Mouse (Mus musculus): ENCODE measurements around the gene Zfp369.
"Not testable (repeated sequence)": the region's sequence is repeated elsewhere in the genome, so short reads cannot be mapped to it uniquely, and the experiment has no call there.

Gene Zfp369

DNA sequence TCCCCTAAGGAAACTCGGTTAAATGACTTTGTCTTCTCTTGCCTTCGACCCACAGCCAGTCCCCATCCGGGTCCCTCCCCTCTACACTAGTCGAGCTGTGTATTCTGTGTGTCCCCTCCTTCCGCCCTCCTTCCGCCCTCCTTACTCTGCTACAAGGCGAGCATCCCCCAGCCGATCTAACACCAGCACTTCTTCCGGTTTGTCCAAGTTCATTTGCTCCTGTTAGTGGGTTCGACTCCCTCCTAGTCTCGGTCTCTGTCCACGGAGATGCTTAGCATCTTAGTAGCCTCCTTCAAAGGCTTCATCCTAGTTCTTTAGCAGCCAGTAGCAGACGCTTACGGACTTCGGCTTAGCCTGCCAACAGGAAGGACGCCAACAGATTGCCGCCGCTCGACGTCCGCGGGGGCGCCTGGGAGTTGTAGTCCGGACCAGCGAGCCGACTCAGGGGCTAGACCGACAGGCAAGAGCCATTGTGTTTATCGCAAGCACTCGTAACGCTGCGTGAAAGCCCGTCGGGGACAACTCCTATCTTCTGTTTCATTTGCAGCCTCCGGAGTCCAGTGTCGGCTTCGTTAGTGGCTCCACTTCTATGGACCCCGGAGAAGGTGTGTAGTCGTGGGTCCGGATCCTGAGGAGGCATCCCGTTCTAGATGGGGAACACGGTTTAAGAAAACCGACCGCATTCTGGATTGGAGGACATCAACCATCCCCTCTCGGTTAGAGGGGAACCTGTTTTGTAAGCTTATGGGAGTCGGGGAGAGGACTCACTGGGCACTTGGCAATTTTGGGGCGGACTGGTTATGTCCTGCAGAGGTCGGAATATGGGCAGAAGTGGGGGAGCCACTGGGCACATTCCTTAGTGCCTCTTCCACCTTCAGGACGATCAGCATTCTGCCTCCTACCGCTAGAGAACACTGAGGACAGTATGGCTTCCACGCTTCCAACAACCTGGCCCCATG is at the start of gene Zfp369:
Gene Zfp369, plus strand, starts transcription at position 432 of the 959 bp plus-strand sequence.
- peak; percentile 99 for DNase-seq

DNA sequence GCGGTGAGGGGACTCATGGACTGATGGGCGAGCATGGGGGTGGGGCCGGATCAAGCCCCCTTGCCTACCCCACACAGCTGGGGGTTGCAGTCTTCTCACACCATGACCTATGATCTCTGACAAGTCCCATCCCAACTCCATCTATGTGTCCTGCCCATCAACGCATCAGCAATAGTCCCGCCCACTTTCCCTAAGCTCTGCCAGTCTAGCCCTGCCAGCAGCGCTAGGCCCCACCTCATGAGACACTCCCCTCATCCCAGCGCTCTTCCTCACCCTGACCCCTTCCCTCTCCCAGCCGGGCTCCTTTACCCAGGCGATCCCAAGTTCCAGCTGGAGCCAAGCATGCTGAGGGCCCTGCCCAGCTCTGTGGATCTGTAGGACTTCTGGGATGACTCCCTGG is 41.4 kb upstream of the Zfp369 start:
- DNase-seq = no peak

DNA sequence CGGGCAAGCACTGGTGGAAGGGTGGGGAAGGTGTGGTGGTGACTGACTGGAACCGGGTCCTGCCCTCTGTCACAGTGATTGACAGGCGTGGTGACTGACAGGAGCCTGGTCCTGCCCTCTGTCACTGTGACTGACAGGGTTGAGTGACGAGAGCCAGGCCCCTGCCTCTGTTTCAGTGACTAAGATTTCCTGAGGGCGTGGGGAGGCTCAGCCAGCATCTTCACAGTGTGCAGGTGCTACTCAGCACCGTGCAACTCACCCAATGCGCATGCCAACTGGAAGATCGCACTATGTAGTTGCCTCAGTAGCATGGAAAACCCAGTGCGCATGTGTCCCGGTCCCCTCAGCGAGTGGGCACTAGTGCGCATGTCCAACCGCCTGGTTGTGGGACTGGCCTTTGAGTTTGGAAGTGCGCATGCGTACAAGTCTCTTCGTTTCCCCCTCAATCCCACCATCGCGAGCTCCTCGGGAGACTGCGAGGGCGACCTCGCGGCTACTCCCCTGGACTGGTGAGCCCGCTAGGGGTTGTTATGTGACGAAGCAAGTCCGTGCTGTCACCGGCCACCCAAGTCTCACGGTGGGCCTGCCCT is 38.0 kb upstream of the Zfp369 start:
- DNase-seq = peak; percentile 100

GRCm38 (mm10) chr13:65241099-65241626 is 37.5 kb upstream of the Zfp369 start:
- DNase-seq = peak; percentile 99

- peak; percentile 96 for DNase-seq
Measured at GRCm38 (mm10) chr13:65241627-65242318, 36.8 kb upstream of the Zfp369 start.

- peak; percentile 89 for DNase-seq
Measured at GRCm38 (mm10) chr13:65242319-65242787, 36.3 kb upstream of the Zfp369 start.

DNA sequence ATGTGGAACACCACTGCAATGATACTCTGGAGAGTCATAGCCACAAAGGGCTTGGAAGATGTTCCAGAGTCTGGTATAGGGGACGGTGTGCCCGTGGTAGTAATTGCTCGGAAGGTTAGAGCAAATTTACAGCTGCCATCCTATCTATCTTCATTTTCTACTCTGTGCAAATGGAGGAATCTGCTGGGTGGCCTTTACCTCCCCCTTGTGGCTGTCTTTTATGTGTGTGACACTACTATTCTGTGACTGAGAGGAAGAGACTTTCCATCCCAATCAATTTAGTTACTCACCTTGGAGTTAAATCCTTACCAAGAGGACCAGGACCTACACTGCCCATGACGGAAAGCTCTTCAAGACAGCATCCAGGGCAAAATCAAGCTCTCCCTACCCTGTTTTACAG is 35.3 kb upstream of the Zfp369 start:
- DNase-seq = no peak

- DNase-seq = peak; percentile 92
Measured at GRCm38 (mm10) chr13:65258175-65258954, 20.2 kb upstream of the Zfp369 start.

DNA sequence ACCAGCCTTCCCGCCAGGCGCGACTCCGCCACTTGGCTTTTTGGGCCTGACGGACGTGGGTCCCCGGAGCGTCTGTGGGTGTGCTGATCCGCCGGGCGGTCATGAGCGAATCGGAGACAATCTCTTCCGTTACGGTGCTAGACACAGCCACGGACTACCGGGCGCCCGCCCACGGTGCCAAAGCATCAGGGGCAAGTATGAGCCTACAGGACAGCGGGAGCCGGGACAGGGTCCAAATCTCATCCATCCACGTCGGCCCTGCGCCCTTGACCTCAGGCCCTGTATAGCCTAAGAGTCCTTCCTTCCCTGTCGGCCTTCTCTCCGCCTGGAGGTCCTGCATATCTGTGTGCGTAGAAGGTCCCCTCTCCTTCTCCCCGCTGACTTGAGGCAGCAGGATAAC is 19.4 kb upstream of the Zfp369 start, which contains the start of gene Gm10775:
Gene Gm10775, plus strand, starts transcription at position 301 of the 400 bp plus-strand sequence.
- no peak for DNase-seq

- peak; percentile 63 for DNase-seq
Measured at GRCm38 (mm10) chr13:65262086-65262485, 16.5 kb upstream of the Zfp369 start.

- no peak for DNase-seq
Measured at GRCm38 (mm10) chr13:65277994-65278382, 626 bp upstream of the Zfp369 start.

GRCm38 (mm10) chr13:65286771-65287170 is 8.2 kb downstream of the Zfp369 start:
- DNase-seq = peak; percentile 27

- peak; percentile 66 for DNase-seq
Measured at GRCm38 (mm10) chr13:65296354-65296753, 17.7 kb downstream of the Zfp369 start.

GRCm38 (mm10) chr13:65310849-65311248 is 32.2 kb downstream of the Zfp369 start:
- not testable (repeated sequence) for DNase-seq

DNA sequence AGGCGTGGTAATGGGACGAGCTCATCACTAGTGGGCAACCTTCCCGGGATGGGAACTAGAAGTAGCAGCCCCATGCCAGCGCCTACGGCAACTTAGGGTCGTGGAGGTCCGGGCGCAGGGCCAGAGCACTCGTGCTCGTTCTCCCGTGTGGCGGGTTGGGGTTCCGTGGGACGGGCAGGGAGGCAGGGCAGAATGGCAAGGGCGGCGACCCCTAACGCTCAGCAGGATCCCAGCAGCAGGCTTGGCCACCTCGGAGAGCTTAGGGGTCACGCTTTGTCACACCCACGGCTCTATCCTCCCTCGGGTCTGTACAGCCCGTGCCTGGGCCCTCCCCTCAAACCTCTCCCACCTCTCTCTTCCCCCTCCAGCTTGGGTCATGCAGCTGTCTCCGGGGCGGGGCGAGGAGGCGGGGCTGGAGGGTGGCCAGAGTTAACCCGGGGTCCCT is 32.7 kb downstream of the Zfp369 start:
- DNase-seq = peak; percentile 88

- peak; percentile 89 for DNase-seq
Measured at GRCm38 (mm10) chr13:65311826-65312225, 33.2 kb downstream of the Zfp369 start.

DNA sequence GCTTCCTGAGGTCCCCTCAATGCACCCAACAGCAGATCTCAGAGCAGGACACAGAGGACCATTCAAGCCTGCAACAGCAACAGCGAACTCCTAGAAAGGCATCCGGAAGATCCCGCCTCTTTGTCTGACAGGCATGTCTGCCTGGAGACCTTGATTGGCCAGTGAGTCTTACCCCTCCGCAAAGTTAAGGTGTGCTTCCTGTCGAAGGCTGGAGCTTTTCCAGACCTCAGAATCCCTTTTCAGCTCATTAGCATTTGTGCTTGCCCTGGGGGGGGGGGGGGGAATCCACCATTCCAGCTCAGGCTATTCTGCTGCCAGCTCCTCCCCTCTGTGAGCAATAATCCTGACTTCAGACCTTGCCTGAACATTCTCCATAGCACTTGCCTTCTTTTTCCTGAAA is 69.9 kb downstream of the Zfp369 start:
- not testable (repeated sequence) for DNase-seq

DNA sequence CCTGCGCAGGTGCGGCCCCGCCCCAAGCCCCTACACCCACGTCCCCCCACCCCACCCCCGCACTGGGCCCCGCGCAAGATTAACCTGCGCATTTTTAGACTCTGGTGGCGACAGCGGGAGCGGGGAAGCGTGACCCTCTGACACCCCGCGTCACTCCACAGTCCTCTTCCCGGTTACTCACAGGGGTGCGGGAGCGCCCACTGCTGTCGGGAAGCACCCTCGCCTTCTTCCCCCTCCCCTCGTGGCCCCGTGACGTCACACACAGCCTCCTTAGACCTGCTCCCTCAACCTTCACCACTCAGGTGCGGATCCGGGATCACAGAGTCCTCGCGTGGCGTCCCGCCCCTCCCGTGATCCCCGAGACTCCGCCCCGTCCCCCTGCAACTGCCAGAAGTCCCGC is 73.2 kb downstream of the Zfp369 start:
- DNase-seq = not testable (repeated sequence)

Measured in heart, adult 11 months (tissue).